In genomic region chr5:103828304-103828703, GRCm38 (mm10) we compare ENCODE assay signal across 17 mouse cellular contexts.
DNase-seq lines count a peak whose midpoint lies in the region; ATAC-seq and TF ChIP-seq lines count a peak whose summit lies in the region.
"Had no signal": no experiment of that assay in that cellular context is flagged by ENCODE, and none has a peak within 500 bp of the region (broad histone marks: within the 10 kb centered on the region; RNA-seq: fewer than 3 reads in every experiment).

No protein-coding gene starts in this region.

- H3K4me1 ChIP-seq in heart, embryonic 11.5 days (ENCODE audit: control insufficient read depth, insufficient read depth, low read length): peaks cover 18% of the 10 kb centered on the region
- H3K4me1 ChIP-seq in liver, adult 2 months (ENCODE audit: control insufficient read depth, insufficient read depth, low read length): peaks cover 6% of the 10 kb centered on the region
- no peaks in the 10 kb centered on the region for H3K4me1 ChIP-seq in liver, embryonic 11.5 days (replicated peaks; ENCODE audit: control insufficient read depth, insufficient read depth, low read length)
- H3K4me1 ChIP-seq in ES-Bruce4 (ENCODE audit: control insufficient read depth, insufficient read depth, low read length): no peaks in the 10 kb centered on the region
- peaks cover 25% of the 10 kb centered on the region for H3K4me1 ChIP-seq in heart, embryonic 15.5 days (replicated peaks)
- H3K4me1 ChIP-seq: embryonic facial prominence, embryonic 10.5 days; neural tube, embryonic 13.5 days had no signal

- H3K79me2 ChIP-seq in liver, adult 2 months (ENCODE audit: control insufficient read depth, insufficient read depth, low read length): peaks cover 4% of the 10 kb centered on the region; the same call in 1 of the 2 replicates

- peak; percentile 72 for ATAC-seq in heart, embryonic 11.5 days (replicated peaks; ENCODE audit: insufficient number of reproducible peaks, low FRiP score, low TSS enrichment)
- ATAC-seq in liver, embryonic 11.5 days (replicated peaks; ENCODE audit: low FRiP score): no peak
- ATAC-seq in heart, embryonic 15.5 days (replicated peaks; ENCODE audit: insufficient number of reproducible peaks, insufficient read depth, low FRiP score, low read depth): peak; percentile 83
- ATAC-seq: forebrain, embryonic 16.5 days had no signal

- TF ChIP-seq EP300 in ES-Bruce4 (IDR thresholded peaks at IDR 0.05; ENCODE audit: insufficient read depth, low read depth, low read length): no peak

- no peak for TF ChIP-seq POLR2A in liver, adult 2 months (IDR thresholded peaks at IDR 0.05; ENCODE audit: extremely low read depth, insufficient read depth, low read length)
- no peak for TF ChIP-seq POLR2A in ES-Bruce4 (IDR thresholded peaks at IDR 0.05; ENCODE audit: insufficient read depth, low read length)

- no peak for DNase-seq in heart, postnatal 25 days (ENCODE audit: low spot score)
- no peak for DNase-seq in liver, adult 2 months (ENCODE audit: extremely low read depth, low read depth, low spot score)
- DNase-seq in liver, embryonic 11.5 days (ENCODE audit: low spot score): no peak
- no peak for DNase-seq in gastrocnemius, postnatal 4 days (ENCODE audit: low spot score in 2 of 2)
- no peak for DNase-seq in cerebellum, adult 11-12 months
- DNase-seq: B cell, adult 2 months; cerebellum, postnatal 25 days; right cerebral cortex, postnatal 25 days; thymus, postnatal 4 days had no signal

- no peak for TF ChIP-seq CTCF in liver, adult 2 months (IDR thresholded peaks at IDR 0.05; ENCODE audit: low read depth, low read length)
- peak; percentile 13 for TF ChIP-seq CTCF in ES-Bruce4 (IDR thresholded peaks at IDR 0.05; ENCODE audit: low read depth, low read length)

- intact Hi-C loops in heart, postnatal 25 days (cut with DNase I): loop anchor here (10.0 kb wide), 1 partner anchor 474 kb away; no protein-coding TSS in a partner anchor

- peak overlapping the region; percentile 60; the same call in 1 of the 2 replicates for H3K9ac ChIP-seq in heart, embryonic 11.5 days (ENCODE audit: low read depth, low read length)
- H3K9ac ChIP-seq in liver, adult 2 months (ENCODE audit: low read depth, low read length): no peak overlapping the region; the same call in 1 of the 2 replicates
- H3K9ac ChIP-seq in liver, embryonic 11.5 days (ENCODE audit: low read depth, low read length): no peak overlapping the region
- no peak overlapping the region for H3K9ac ChIP-seq in ES-Bruce4 (ENCODE audit: low read depth, poor library complexity, severe bottlenecking)
- H3K9ac ChIP-seq in heart, embryonic 15.5 days: peak overlapping the region; percentile 20; the same call in 1 of the 2 replicates
- H3K9ac ChIP-seq: liver, embryonic 14.5 days; neural tube, embryonic 13.5 days had no signal

- peak overlapping the region; percentile 5; the same call in 1 of the 2 replicates for H3K4me3 ChIP-seq in heart, embryonic 11.5 days (ENCODE audit: low read depth, low read length)
- H3K4me3 ChIP-seq in liver, adult 2 months (ENCODE audit: insufficient read depth, low read depth, low read length): no peak overlapping the region
- no peak overlapping the region for H3K4me3 ChIP-seq in liver, embryonic 11.5 days (ENCODE audit: low read depth, low read length)
- no peak overlapping the region for H3K4me3 ChIP-seq in ES-Bruce4 (ENCODE audit: low read depth, low read length)
- peak overlapping the region; percentile 17 for H3K4me3 ChIP-seq in heart, embryonic 15.5 days
- H3K4me3 ChIP-seq: embryonic facial prominence, embryonic 10.5 days; limb, embryonic 10.5 days; neural tube, embryonic 13.5 days had no signal

- H3K36me3 ChIP-seq in heart, embryonic 11.5 days (ENCODE audit: control insufficient read depth, insufficient read depth, low read length): peaks cover under 1% of the 10 kb centered on the region; the same call in 1 of the 2 replicates
- peaks cover 29% of the 10 kb centered on the region for H3K36me3 ChIP-seq in liver, adult 2 months (ENCODE audit: control insufficient read depth, insufficient read depth, low read length)
- H3K36me3 ChIP-seq in liver, embryonic 11.5 days (ENCODE audit: control insufficient read depth, insufficient read depth, low read length): peaks cover 8% of the 10 kb centered on the region; the same call in 1 of the 2 replicates
- no peaks in the 10 kb centered on the region for H3K36me3 ChIP-seq in ES-Bruce4 (ENCODE audit: control insufficient read depth, insufficient read depth, low read length, poor library complexity, severe bottlenecking)
- peaks cover 6% of the 10 kb centered on the region for H3K36me3 ChIP-seq in heart, embryonic 15.5 days
- H3K36me3 ChIP-seq: neural tube, embryonic 13.5 days had no signal

- H3K4me2 ChIP-seq in heart, embryonic 11.5 days: peak overlapping the region; percentile 54
- no peak overlapping the region for H3K4me2 ChIP-seq in liver, embryonic 11.5 days
- H3K4me2 ChIP-seq in heart, embryonic 15.5 days: peak overlapping the region; percentile 44
- H3K4me2 ChIP-seq: neural tube, embryonic 13.5 days had no signal

- H3K27me3 ChIP-seq in heart, embryonic 11.5 days (ENCODE audit: control insufficient read depth, insufficient read depth, low read length): no peaks in the 10 kb centered on the region
- H3K27me3 ChIP-seq in liver, adult 2 months (ENCODE audit: control insufficient read depth, insufficient read depth, low read length): no peaks in the 10 kb centered on the region
- no peaks in the 10 kb centered on the region for H3K27me3 ChIP-seq in liver, embryonic 11.5 days (replicated peaks; ENCODE audit: control insufficient read depth, insufficient read depth, low read length)
- no peaks in the 10 kb centered on the region for H3K27me3 ChIP-seq in ES-Bruce4 (ENCODE audit: control insufficient read depth, insufficient read depth, low read length, poor library complexity, severe bottlenecking)
- H3K27me3 ChIP-seq in heart, embryonic 15.5 days: no peaks in the 10 kb centered on the region
- H3K27me3 ChIP-seq: neural tube, embryonic 13.5 days had no signal

- no peaks in the 10 kb centered on the region for H3K9me3 ChIP-seq in heart, embryonic 11.5 days (replicated peaks; ENCODE audit: control insufficient read depth, low read length)
- no peaks in the 10 kb centered on the region for H3K9me3 ChIP-seq in liver, embryonic 11.5 days (ENCODE audit: control insufficient read depth, low read length)
- H3K9me3 ChIP-seq in ES-Bruce4 (replicated peaks; ENCODE audit: control insufficient read depth, insufficient read depth, low read length, poor library complexity, severe bottlenecking): no peaks in the 10 kb centered on the region
- H3K9me3 ChIP-seq in heart, embryonic 15.5 days (replicated peaks): no peaks in the 10 kb centered on the region
- H3K9me3 ChIP-seq: embryonic facial prominence, embryonic 10.5 days; limb, embryonic 10.5 days; neural tube, embryonic 13.5 days had no signal

- H3K27ac ChIP-seq in heart, embryonic 11.5 days (ENCODE audit: low read depth, low read length): peak overlapping the region; percentile 86
- peak overlapping the region; percentile 22; the same call in 1 of the 2 replicates for H3K27ac ChIP-seq in liver, adult 2 months (replicated peaks; ENCODE audit: insufficient read depth, low read depth, low read length)
- no peak overlapping the region for H3K27ac ChIP-seq in liver, embryonic 11.5 days (ENCODE audit: low read depth, low read length)
- no peak overlapping the region for H3K27ac ChIP-seq in ES-Bruce4 (ENCODE audit: insufficient read depth, low read length)
- peak overlapping the region; percentile 85 for H3K27ac ChIP-seq in heart, embryonic 15.5 days
- H3K27ac ChIP-seq: embryonic facial prominence, embryonic 10.5 days; limb, embryonic 10.5 days; liver, embryonic 14.5 days; neural tube, embryonic 13.5 days had no signal

- 49% methylated on average over 21 of the region's 21 CpGs for WGBS in heart, embryonic 11.5 days (ENCODE audit: insufficient replicate concordance)
- 86% methylated on average over 21 of the region's 21 CpGs for WGBS in liver, adult 2 months
- WGBS in liver, embryonic 11.5 days: 87% methylated on average over 21 of the region's 21 CpGs
- 26% methylated on average over 21 of the region's 21 CpGs for WGBS in heart, embryonic 15.5 days

Comparison
In these comparisons a context has a peak if more than half of its experiments do, and no peak if none do; other contexts are left out.
1. H3K27ac ChIP-seq: peak in heart, embryonic 11.5 days (single experiment), liver, adult 2 months (single experiment) and heart, embryonic 15.5 days (single experiment); none in liver, embryonic 11.5 days (single experiment) and ES-Bruce4 (single experiment).
2. H3K4me3 ChIP-seq: peak in heart, embryonic 11.5 days (single experiment) and heart, embryonic 15.5 days (single experiment); none in liver, adult 2 months (single experiment), liver, embryonic 11.5 days (single experiment) and ES-Bruce4 (single experiment).
3. H3K9ac ChIP-seq: peak in heart, embryonic 11.5 days (single experiment) and heart, embryonic 15.5 days (single experiment); none in liver, adult 2 months (single experiment), liver, embryonic 11.5 days (single experiment) and ES-Bruce4 (single experiment).